Mouse (Mus musculus): ENCODE data around the gene Amn. TPM values are rescaled to one million over a fixed set of nuclear protein-coding genes. Genes with fewer than 3 reads are reported as not detected.

The Amn gene
- polyA plus RNA-seq (2015; fragmentation: Nextera tagmentation; extraction: Ambion mirVana) = 0.73 and 1.1 TPM in 2 replicates

DNA sequence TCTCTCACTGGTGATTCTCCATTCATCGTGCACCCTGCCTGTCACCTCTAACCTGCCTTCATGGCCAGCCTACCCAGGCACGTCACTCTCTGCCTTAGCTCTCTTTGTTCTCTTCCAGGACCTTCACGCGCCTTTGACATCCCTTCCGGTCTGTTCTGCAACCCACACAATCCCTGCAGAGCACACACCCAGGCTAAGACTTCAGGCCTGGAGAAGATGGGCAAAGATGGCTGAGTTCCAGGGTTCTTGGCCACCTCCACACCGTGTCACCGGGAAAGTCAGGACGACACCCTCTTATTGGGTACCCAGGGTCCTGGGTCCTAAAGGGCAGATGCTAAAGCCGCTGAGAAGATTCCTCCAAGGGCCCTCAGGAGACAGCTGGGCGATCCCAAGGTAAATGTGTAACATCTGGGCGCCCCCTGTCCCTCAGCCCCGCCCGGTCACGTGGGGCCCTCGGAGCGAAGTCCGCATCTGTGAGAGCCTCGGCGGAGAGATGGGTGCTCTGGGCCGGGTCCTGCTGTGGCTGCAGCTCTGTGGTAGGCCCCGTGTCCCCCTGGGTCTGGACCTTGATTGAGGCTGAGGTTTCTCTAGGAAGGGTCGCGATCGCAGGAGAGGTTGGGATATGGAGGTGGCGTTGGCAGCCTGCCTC, at the start of gene Amn:
Gene Amn, plus strand, starts transcription at position 467 of the 649 bp plus-strand sequence.

Other genes with a start within 250 kb of the Amn start
- 5.4 and 11.6 TPM in 2 replicates for gene Rcor1, start 231.7 kb upstream of the Amn start, polyA plus RNA-seq (2015; fragmentation: Nextera tagmentation; extraction: Ambion mirVana)
- 4.2 and 5.1 TPM in 2 replicates for gene Traf3, start 104.7 kb upstream of the Amn start, polyA plus RNA-seq (2015; fragmentation: Nextera tagmentation; extraction: Ambion mirVana)
- gene 4930595D18Rik, start 86.6 kb upstream of the Amn start, polyA plus RNA-seq (2015; fragmentation: Nextera tagmentation; extraction: Ambion mirVana) = not detected in 2 replicates
- gene Cdc42bpb, start 106.6 kb downstream of the Amn start, polyA plus RNA-seq (2015; fragmentation: Nextera tagmentation; extraction: Ambion mirVana) = 23.7 and 24.6 TPM in 2 replicates
- gene Lbhd2, start 135.7 kb downstream of the Amn start, polyA plus RNA-seq (2015; fragmentation: Nextera tagmentation; extraction: Ambion mirVana) = 10.9 and 25.3 TPM in 2 replicates
- gene Exoc3l4, start 145.9 kb downstream of the Amn start, polyA plus RNA-seq (2015; fragmentation: Nextera tagmentation; extraction: Ambion mirVana) = 12.9 and 20.0 TPM in 2 replicates
- 4.8 and 16.1 TPM in 2 replicates for gene Tnfaip2, start 171.4 kb downstream of the Amn start, polyA plus RNA-seq (2015; fragmentation: Nextera tagmentation; extraction: Ambion mirVana)
- 8.6 and 12.1 TPM in 2 replicates for gene Gm266, start 214.7 kb downstream of the Amn start, polyA plus RNA-seq (2015; fragmentation: Nextera tagmentation; extraction: Ambion mirVana)

Measured in adrenal gland, postnatal 0 days (tissue).